Mouse (Mus musculus): ENCODE measurements at regions not wholly inside any gene's neighbourhood (a gene's known extent, or its start where the extent isn't known, plus 50 kb on each side); places are given as distances from the start of the nearest gene placed in this dataset.

GRCm38 (mm10) chr6:15501063-15501462 is 219.4 kb upstream of the Mdfic start:
- ATAC-seq (ENCODE audit: extremely low read depth, insufficient number of reproducible peaks, low FRiP score, poor library complexity, severe bottlenecking) = no peak

- ATAC-seq (ENCODE audit: extremely low read depth, insufficient number of reproducible peaks, low FRiP score, poor library complexity, severe bottlenecking) = no peak
Measured at GRCm38 (mm10) chr6:15509314-15509713, 211.1 kb upstream of the Mdfic start.

GRCm38 (mm10) chr6:15537279-15537678 is 183.2 kb upstream of the Mdfic start:
- ATAC-seq (ENCODE audit: extremely low read depth, insufficient number of reproducible peaks, low FRiP score, poor library complexity, severe bottlenecking) = no peak

- ATAC-seq (ENCODE audit: extremely low read depth, insufficient number of reproducible peaks, low FRiP score, poor library complexity, severe bottlenecking) = no peak
Measured at GRCm38 (mm10) chr6:15541969-15542368, 178.5 kb upstream of the Mdfic start.

- ATAC-seq (ENCODE audit: extremely low read depth, insufficient number of reproducible peaks, low FRiP score, poor library complexity, severe bottlenecking) = no peak
Measured at GRCm38 (mm10) chr6:15543516-15544080, 176.9 kb upstream of the Mdfic start.

GRCm38 (mm10) chr6:15548833-15549232 is 171.6 kb upstream of the Mdfic start:
- no peak for ATAC-seq (ENCODE audit: extremely low read depth, insufficient number of reproducible peaks, low FRiP score, poor library complexity, severe bottlenecking)

GRCm38 (mm10) chr6:15592780-15593179 is 127.7 kb upstream of the Mdfic start:
- ATAC-seq (ENCODE audit: extremely low read depth, insufficient number of reproducible peaks, low FRiP score, poor library complexity, severe bottlenecking) = no peak

GRCm38 (mm10) chr6:15597226-15597983 is 123.1 kb upstream of the Mdfic start:
- no peak for ATAC-seq (ENCODE audit: extremely low read depth, insufficient number of reproducible peaks, low FRiP score, poor library complexity, severe bottlenecking)

- no peak for ATAC-seq (ENCODE audit: extremely low read depth, insufficient number of reproducible peaks, low FRiP score, poor library complexity, severe bottlenecking)
Measured at GRCm38 (mm10) chr6:15610208-15610607, 110.3 kb upstream of the Mdfic start.

- ATAC-seq (ENCODE audit: extremely low read depth, insufficient number of reproducible peaks, low FRiP score, poor library complexity, severe bottlenecking) = peak; percentile 71; the same call in 1 of the 2 replicates
Measured at GRCm38 (mm10) chr6:15625910-15626564, 94.4 kb upstream of the Mdfic start.

- no peak for ATAC-seq (ENCODE audit: extremely low read depth, insufficient number of reproducible peaks, low FRiP score, poor library complexity, severe bottlenecking)
Measured at GRCm38 (mm10) chr6:15638548-15638947, 81.9 kb upstream of the Mdfic start.

GRCm38 (mm10) chr6:15639378-15639777 is 81.1 kb upstream of the Mdfic start:
- no peak for ATAC-seq (ENCODE audit: extremely low read depth, insufficient number of reproducible peaks, low FRiP score, poor library complexity, severe bottlenecking)

- no peak for ATAC-seq (ENCODE audit: extremely low read depth, insufficient number of reproducible peaks, low FRiP score, poor library complexity, severe bottlenecking)
Measured at GRCm38 (mm10) chr6:15639809-15640479, 80.5 kb upstream of the Mdfic start.

- ATAC-seq (ENCODE audit: extremely low read depth, insufficient number of reproducible peaks, low FRiP score, poor library complexity, severe bottlenecking) = no peak
Measured at GRCm38 (mm10) chr6:15644311-15644710, 76.2 kb upstream of the Mdfic start.

- ATAC-seq (ENCODE audit: extremely low read depth, insufficient number of reproducible peaks, low FRiP score, poor library complexity, severe bottlenecking) = no peak
Measured at GRCm38 (mm10) chr6:15647499-15647898, 73.0 kb upstream of the Mdfic start.

All from neutrophil, adult 5-6 weeks (primary cell).